Mouse (Mus musculus): ENCODE measurements around the gene Upp2. TPM values are rescaled to one million over a fixed set of nuclear protein-coding genes. Genes with fewer than 3 reads are reported as not detected.
A peak's percentile ranks its signal among the peaks of the same experiment; 100 is the strongest.

Gene Upp2
- polyA plus RNA-seq, 1 experiment from 2014 or later, result 19.0 TPM

DNA sequence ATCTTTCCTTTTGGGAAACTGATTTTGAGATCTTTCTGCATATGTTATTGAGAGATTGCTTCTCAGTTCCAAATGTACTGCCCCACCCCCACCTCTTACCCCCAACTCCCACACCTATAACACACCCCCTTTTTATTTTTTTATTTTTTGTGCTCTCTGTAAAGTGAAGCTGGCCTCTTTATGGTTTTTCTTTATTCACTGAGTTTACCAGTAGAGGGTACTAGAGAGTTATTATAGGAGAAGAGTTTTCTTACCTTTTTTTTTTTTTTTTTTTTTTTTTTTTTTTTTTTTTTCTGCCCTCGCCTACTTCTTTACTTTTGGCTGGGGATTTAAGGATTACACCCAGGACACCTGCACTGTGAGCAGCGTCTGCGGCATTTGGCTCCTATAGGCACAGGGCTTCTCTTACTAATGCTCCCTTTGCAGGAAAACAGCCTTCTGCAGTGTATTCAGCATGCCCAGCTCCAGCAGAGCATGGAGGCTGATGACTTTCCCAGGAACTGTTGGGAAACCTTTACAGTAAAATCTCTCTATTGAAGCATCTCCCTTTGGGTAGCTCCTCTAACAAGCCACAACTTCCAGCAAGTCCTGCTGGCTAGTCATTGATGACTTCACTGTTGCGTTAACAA lies 170.2 kb downstream of the Upp2 start:
- H3K4me3 ChIP-seq (replicated peaks), result no peak overlapping the region
- H3K36me3 ChIP-seq, result no peaks in the 10 kb centered on the region
- H3K4me2 ChIP-seq, result no peak overlapping the region
- no peaks in the 10 kb centered on the region for H3K27me3 ChIP-seq (replicated peaks)
- no peaks in the 10 kb centered on the region for H3K9me3 ChIP-seq (replicated peaks)
- WGBS, result 38% methylated on average over 4 of the region's 4 CpGs
- ATAC-seq (ENCODE audit: low FRiP score), result no peak
- no peak overlapping the region for H3K27ac ChIP-seq (replicated peaks)
- H3K9ac ChIP-seq (replicated peaks), result no peak overlapping the region
- H3K4me1 ChIP-seq, result no peaks in the 10 kb centered on the region

GRCm38 (mm10) chr2:58741213-58741612 lies 174.1 kb downstream of the Upp2 start:
- H3K9ac ChIP-seq (replicated peaks), result no peak overlapping the region
- H3K36me3 ChIP-seq, result no peaks in the 10 kb centered on the region
- 97% methylated on average over 1 of the region's 1 CpGs for WGBS
- no peaks in the 10 kb centered on the region for H3K9me3 ChIP-seq (replicated peaks)
- no peak overlapping the region for H3K4me3 ChIP-seq (replicated peaks)
- no peak overlapping the region for H3K4me2 ChIP-seq
- no peaks in the 10 kb centered on the region for H3K4me1 ChIP-seq
- H3K27ac ChIP-seq (replicated peaks), result no peak overlapping the region
- ATAC-seq (ENCODE audit: low FRiP score), result no peak
- H3K27me3 ChIP-seq (replicated peaks), result no peaks in the 10 kb centered on the region

- no peaks in the 10 kb centered on the region for H3K4me1 ChIP-seq
- H3K9me3 ChIP-seq (replicated peaks), result no peaks in the 10 kb centered on the region
- H3K27me3 ChIP-seq (replicated peaks), result no peaks in the 10 kb centered on the region
- H3K4me3 ChIP-seq (replicated peaks), result no peak overlapping the region
- ATAC-seq (ENCODE audit: low FRiP score), result no peak
- no peaks in the 10 kb centered on the region for H3K36me3 ChIP-seq
- no peak overlapping the region for H3K27ac ChIP-seq (replicated peaks)
- H3K4me2 ChIP-seq, result no peak overlapping the region
- no peak overlapping the region for H3K9ac ChIP-seq (replicated peaks)
- 97% methylated on average over 4 of the region's 4 CpGs for WGBS
Observed at GRCm38 (mm10) chr2:58742026-58742425, 174.9 kb downstream of the Upp2 start.

GRCm38 (mm10) chr2:58743446-58743845 lies 176.3 kb downstream of the Upp2 start:
- no peaks in the 10 kb centered on the region for H3K9me3 ChIP-seq (replicated peaks)
- H3K27ac ChIP-seq (replicated peaks), result no peak overlapping the region
- no peak overlapping the region for H3K4me3 ChIP-seq (replicated peaks)
- ATAC-seq (ENCODE audit: low FRiP score), result no peak
- 84% methylated on average over 3 of the region's 3 CpGs for WGBS
- no peaks in the 10 kb centered on the region for H3K27me3 ChIP-seq (replicated peaks)
- H3K9ac ChIP-seq (replicated peaks), result no peak overlapping the region
- H3K36me3 ChIP-seq, result no peaks in the 10 kb centered on the region
- no peaks in the 10 kb centered on the region for H3K4me1 ChIP-seq
- no peak overlapping the region for H3K4me2 ChIP-seq

GRCm38 (mm10) chr2:58747483-58748229 lies 180.6 kb downstream of the Upp2 start:
- Histone ChIP-seq H3K9me3 (replicated peaks) (no peaks in the 10 kb centered on the region), H3K27me3 (replicated peaks) (no peaks in the 10 kb centered on the region), H3K9ac (replicated peaks) (no peak overlapping the region), H3K4me2 (no peak overlapping the region), H3K36me3 (no peaks in the 10 kb centered on the region), H3K4me3 (replicated peaks) (no peak overlapping the region), H3K27ac (replicated peaks) (no peak overlapping the region), H3K4me1 (no peaks in the 10 kb centered on the region)
- no peak for ATAC-seq (ENCODE audit: low FRiP score)
- WGBS, result 78% methylated on average over 11 of the region's 11 CpGs

DNA sequence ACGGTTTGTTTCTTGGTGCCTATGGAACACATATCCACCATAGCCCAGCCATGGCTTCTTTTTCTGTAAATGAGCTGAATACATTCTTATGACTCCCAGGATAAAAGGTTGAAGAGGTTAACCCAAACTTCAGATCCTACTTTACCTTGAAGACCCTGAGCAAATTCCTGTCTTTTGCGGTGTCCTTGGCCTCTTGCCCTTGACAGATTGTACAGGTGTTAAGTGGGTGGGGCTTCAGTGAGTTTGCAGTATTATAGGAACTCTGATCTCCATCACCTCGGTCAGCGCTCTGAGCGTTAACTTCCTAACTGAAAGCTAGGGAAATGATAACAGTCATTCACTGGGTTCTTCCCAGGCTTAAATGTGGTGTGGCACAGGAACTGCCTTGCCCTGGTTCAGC lies 181.2 kb downstream of the Upp2 start:
- ATAC-seq (ENCODE audit: low FRiP score), result no peak
- no peaks in the 10 kb centered on the region for H3K4me1 ChIP-seq
- H3K27me3 ChIP-seq (replicated peaks), result no peaks in the 10 kb centered on the region
- H3K9me3 ChIP-seq (replicated peaks), result no peaks in the 10 kb centered on the region
- H3K27ac ChIP-seq (replicated peaks), result no peak overlapping the region
- no peak overlapping the region for H3K4me3 ChIP-seq (replicated peaks)
- no peaks in the 10 kb centered on the region for H3K36me3 ChIP-seq
- H3K9ac ChIP-seq (replicated peaks), result no peak overlapping the region
- 92% methylated on average over 5 of the region's 5 CpGs for WGBS
- H3K4me2 ChIP-seq, result no peak overlapping the region

GRCm38 (mm10) chr2:58752891-58753290 lies 185.8 kb downstream of the Upp2 start:
- ATAC-seq (ENCODE audit: low FRiP score), result no peak
- no peak overlapping the region for H3K9ac ChIP-seq (replicated peaks)
- H3K36me3 ChIP-seq, result no peaks in the 10 kb centered on the region
- no peaks in the 10 kb centered on the region for H3K4me1 ChIP-seq
- no peak overlapping the region for H3K4me3 ChIP-seq (replicated peaks)
- H3K27me3 ChIP-seq (replicated peaks), result no peaks in the 10 kb centered on the region
- H3K27ac ChIP-seq (replicated peaks), result no peak overlapping the region
- no peaks in the 10 kb centered on the region for H3K9me3 ChIP-seq (replicated peaks)
- no peak overlapping the region for H3K4me2 ChIP-seq
- 45% methylated on average over 2 of the region's 2 CpGs for WGBS

- 83% methylated on average over 3 of the region's 3 CpGs for whole genome bisulfite sequencing
- H3K27ac ChIP-seq (replicated peaks), result no peak overlapping the region
Observed at GRCm38 (mm10) chr2:58754736-58755135, 187.6 kb downstream of the Upp2 start.

GRCm38 (mm10) chr2:58758081-58758480 lies 191.0 kb downstream of the Upp2 start:
- ATAC-seq (ENCODE audit: low FRiP score), result no peak
- H3K4me3 ChIP-seq (replicated peaks), result no peak overlapping the region
- H3K4me2 ChIP-seq, result no peak overlapping the region
- H3K9ac ChIP-seq (replicated peaks), result no peak overlapping the region
- H3K27ac ChIP-seq (replicated peaks), result no peak overlapping the region
- 63% methylated on average over 2 of the region's 2 CpGs for WGBS
- H3K4me1 ChIP-seq, result no peaks in the 10 kb centered on the region
- no peaks in the 10 kb centered on the region for H3K27me3 ChIP-seq (replicated peaks)
- H3K9me3 ChIP-seq (replicated peaks), result no peaks in the 10 kb centered on the region
- H3K36me3 ChIP-seq, result no peaks in the 10 kb centered on the region

More at GRCm38 (mm10) chr2:58754736-58755135, 187.6 kb downstream of the Upp2 start:
- Histone ChIP-seq H3K36me3 (no peaks in the 10 kb centered on the region), H3K9me3 (replicated peaks) (no peaks in the 10 kb centered on the region), H3K27me3 (replicated peaks) (no peaks in the 10 kb centered on the region), H3K9ac (replicated peaks) (no peak overlapping the region), H3K4me3 (replicated peaks) (no peak overlapping the region), H3K4me1 (no peaks in the 10 kb centered on the region), H3K4me2 (no peak overlapping the region)
- no peak for ATAC-seq (ENCODE audit: low FRiP score)

- Histone ChIP-seq H3K4me2 (no peak overlapping the region), H3K9me3 (replicated peaks) (no peaks in the 10 kb centered on the region), H3K36me3 (no peaks in the 10 kb centered on the region), H3K27ac (replicated peaks) (no peak overlapping the region), H3K4me3 (replicated peaks) (no peak overlapping the region), H3K27me3 (replicated peaks) (no peaks in the 10 kb centered on the region), H3K9ac (replicated peaks) (no peak overlapping the region), H3K4me1 (no peaks in the 10 kb centered on the region)
- WGBS, result 65% methylated on average over 5 of the region's 5 CpGs
- no peak for ATAC-seq (ENCODE audit: low FRiP score)
Observed at GRCm38 (mm10) chr2:58759676-58760075, 192.6 kb downstream of the Upp2 start.

- WGBS, result 93% methylated on average over 8 of the region's 8 CpGs
- H3K9me3 ChIP-seq (replicated peaks), result no peaks in the 10 kb centered on the region
- no peak for ATAC-seq (ENCODE audit: low FRiP score)
- H3K27ac ChIP-seq (replicated peaks), result no peak overlapping the region
- H3K4me2 ChIP-seq, result no peak overlapping the region
- no peaks in the 10 kb centered on the region for H3K4me1 ChIP-seq
- H3K27me3 ChIP-seq (replicated peaks), result no peaks in the 10 kb centered on the region
- no peak overlapping the region for H3K9ac ChIP-seq (replicated peaks)
- no peaks in the 10 kb centered on the region for H3K36me3 ChIP-seq
- H3K4me3 ChIP-seq (replicated peaks), result no peak overlapping the region
Observed at GRCm38 (mm10) chr2:58765141-58765540, 198.0 kb downstream of the Upp2 start.

- Histone ChIP-seq H3K36me3 (no peaks in the 10 kb centered on the region), H3K27me3 (replicated peaks) (no peaks in the 10 kb centered on the region), H3K4me3 (replicated peaks) (no peak overlapping the region), H3K9ac (replicated peaks) (no peak overlapping the region), H3K9me3 (replicated peaks) (no peaks in the 10 kb centered on the region), H3K4me1 (0 out of 2 replicates have a peak, but pooled peaks cover 5% of the 10 kb centered on the region), H3K4me2 (no peak overlapping the region), H3K27ac (replicated peaks) (no peak overlapping the region)
- WGBS, result 57% methylated on average over 9 of the region's 9 CpGs
- ATAC-seq (ENCODE audit: low FRiP score), result peak; percentile 63
Observed at GRCm38 (mm10) chr2:58773833-58774232, 206.7 kb downstream of the Upp2 start.
